Mouse (Mus musculus): ENCODE results near the gene Nin.

- TF ChIP-seq TCF12 (IDR thresholded peaks at IDR 0.05; ENCODE audit: low read depth, low read length) (no peak), MYC (IDR thresholded peaks at IDR 0.05; ENCODE audit: low read depth, low read length) (no peak), CTCF (conservative IDR thresholded peaks at IDR 0.05 in 1 of 2, IDR thresholded peaks at IDR 0.05 in 1 of 2; ENCODE audit: low read depth in 2 of 2, low read length in 2 of 2) (no peak), ZNF384 (IDR thresholded peaks at IDR 0.05; ENCODE audit: low read depth, low read length) (no peak), JUN (IDR thresholded peaks at IDR 0.05; ENCODE audit: insufficient read depth, low read depth, low read length) (no peak), POLR2A (IDR thresholded peaks at IDR 0.05; ENCODE audit: low read depth, low read length) (no peak), RAD21 (IDR thresholded peaks at IDR 0.05; ENCODE audit: low read depth, low read length) (no peak), MXI1 (IDR thresholded peaks at IDR 0.05; ENCODE audit: low read depth, low read length) (no peak), JUND (conservative IDR thresholded peaks at IDR 0.05; ENCODE audit: low read depth, low read length) (no peak), EP300 (IDR thresholded peaks at IDR 0.05; ENCODE audit: low read length) (no peak)
These were observed 2.5 kb downstream of the Nin start for GRCm38 (mm10) chr12:70111117-70111366.

Data from CH12.LX (cell line).